Mouse (Mus musculus) urinary bladder, postnatal 10 days (tissue): ENCODE measurements around the gene Slc22a17.

Experiments
- DNase-seq: peaks from one replicate; pipeline ENCODE4 v3.0.0; 2022; ENCODE audit warnings: low spot score

Gene Slc22a17

GRCm38 (mm10) chr14:54860511-54860910 lies 52.4 kb downstream of the Slc22a17 start:
- DNase-seq, result no peak

DNA sequence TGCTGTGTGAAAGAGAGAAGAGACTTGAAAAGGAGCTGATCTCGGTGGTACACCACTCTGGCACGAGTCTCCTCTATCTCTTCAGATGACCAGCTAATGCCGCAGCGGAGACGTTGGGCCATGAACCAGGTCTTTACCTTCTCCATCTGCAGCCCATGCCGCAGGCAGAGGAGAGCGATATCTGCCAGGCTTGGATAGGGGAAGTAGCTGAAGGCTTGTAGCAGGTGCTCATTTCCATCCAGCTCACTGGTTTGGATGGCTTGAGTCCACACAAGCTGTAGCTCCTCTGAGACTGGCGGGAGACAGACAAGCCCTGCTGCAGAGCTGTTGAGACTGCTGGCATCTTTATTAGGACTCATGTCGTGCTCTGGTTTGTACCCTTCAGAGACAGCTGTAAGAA lies 55.0 kb downstream of the Slc22a17 start:
- no peak for DNase-seq

DNA sequence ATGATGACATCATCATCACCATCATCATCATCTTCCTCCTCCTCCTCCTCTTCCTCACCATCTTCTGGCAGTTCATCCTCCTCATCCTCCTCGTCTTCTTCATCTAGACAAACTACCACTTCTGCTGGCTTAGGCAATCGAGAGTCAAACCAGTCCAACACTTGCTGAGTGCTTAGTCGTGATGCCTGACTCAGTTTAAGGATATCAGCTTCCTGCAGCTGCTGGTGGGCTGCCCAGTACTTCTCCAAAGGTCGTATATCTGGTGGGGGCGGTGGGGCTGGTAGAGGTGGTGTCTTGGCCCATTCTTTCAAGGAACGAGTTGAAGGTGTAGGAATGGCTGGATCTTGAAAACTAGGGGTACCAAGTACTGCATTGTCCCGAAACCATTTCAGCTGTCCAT lies 56.2 kb downstream of the Slc22a17 start:
- DNase-seq, result no peak
